Mouse (Mus musculus): ENCODE measurements around the gene Slc6a21.

The Slc6a21 gene

DNA sequence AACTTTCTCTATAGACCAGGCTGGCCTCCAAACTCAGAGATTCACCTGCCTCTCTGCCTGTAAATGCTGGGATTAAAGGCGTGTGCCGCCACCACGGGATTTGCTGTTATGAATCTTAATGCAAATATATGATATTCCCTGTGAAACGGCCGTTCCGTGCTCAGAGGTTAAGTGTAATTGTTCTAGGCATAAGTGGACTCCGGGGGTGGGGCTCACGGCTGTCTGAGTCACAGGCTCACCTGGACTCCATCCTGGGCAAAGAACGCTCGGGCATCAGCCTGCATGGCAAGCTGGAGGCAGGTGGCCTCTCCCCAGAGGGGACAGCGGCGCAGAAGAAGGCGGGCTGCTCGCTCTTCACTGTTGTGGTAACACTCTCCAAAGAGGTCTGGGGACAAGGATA lies 39.2 kb downstream of the Slc6a21 start:
- DNase-seq: no peak

DNA sequence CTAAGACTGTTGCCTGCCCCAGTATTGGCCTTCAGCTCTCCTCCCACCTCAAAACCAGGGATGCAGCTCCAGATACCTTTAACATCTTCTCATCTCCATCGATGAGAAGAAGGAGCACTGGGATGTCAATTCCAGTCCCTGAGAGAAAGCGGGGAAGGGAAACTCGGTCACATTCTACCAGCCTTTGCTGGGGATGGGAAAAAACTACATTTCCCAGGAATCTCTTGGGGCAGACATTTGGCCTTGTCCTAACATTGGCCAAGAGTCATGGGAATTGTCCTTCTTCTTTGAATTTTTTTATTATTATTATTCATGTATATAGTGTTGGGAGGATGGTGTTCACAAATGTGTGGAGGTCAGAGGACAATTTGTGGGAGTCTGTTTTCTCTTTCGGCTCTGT lies 44.9 kb downstream of the Slc6a21 start:
- no peak for DNase-seq

DNA sequence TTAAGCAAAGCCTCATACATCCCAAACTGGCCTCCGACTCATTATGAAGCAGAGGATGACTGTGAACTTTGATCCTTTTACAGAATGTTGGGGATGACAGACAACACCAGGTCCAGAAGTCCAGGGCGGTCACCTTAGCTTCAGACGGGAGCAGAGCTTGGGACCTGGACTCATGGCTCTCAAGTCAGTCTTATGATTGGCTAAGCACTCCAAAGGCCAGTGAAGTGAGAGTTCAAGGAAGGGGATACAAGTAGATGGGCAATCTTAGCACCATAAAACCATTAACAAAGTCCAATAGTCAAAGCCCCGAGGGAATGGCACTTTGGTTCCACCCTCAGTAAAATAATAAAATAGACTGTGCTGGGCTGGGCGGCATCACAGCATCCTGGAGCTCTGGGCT lies 45.8 kb downstream of the Slc6a21 start:
- no peak for DNase-seq

DNA sequence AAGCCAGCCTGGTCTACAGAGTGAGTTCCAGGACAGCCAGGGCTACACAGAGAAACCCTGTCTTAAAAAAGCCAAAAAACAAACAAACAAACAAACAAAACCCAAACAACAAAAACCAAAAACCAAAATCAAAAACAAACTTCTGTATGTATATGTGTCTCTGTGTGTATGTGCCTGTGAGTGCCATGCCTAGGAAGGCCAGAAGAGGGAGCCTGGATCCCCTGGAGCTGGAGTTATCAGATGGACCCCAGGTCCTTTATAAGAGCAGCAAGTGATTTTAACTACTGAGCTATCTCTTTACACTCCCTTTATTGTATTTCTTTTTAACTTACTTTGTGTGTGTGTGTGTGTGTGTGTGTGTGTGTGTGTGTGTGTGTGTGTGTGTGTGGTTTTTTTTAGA lies 48.5 kb downstream of the Slc6a21 start:
- DNase-seq: no peak

DNA sequence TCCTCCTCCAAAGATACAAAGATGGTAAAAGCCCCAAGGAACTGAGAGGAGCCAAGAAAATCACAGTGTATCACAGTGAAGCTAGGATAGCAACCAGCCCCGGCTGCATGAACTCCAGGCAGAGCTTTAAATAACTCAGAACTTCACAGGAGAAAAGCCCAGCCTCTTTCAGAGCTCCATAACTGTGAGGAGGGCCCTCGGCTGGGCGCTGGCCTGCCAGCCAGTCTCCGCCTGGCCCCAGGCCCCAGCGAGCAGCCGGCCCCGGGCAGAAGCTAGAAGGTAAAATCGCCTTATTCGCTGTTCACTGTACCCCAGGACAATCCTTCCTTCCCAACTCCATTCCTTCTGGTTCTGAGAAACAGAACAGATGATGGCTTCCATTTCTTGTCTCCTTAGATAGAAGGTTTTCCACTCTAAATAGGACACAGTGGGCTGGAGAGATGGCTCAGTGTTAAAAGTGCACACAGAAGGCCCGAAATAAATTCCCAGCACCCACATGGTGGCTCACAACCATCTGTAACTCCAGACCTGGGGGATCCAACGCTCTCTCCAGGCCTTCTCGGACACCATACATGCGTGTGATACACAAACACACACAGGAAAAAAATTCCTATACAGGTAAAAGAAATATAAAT lies 51.6 kb downstream of the Slc6a21 start:
- no peak for DNase-seq

DNA sequence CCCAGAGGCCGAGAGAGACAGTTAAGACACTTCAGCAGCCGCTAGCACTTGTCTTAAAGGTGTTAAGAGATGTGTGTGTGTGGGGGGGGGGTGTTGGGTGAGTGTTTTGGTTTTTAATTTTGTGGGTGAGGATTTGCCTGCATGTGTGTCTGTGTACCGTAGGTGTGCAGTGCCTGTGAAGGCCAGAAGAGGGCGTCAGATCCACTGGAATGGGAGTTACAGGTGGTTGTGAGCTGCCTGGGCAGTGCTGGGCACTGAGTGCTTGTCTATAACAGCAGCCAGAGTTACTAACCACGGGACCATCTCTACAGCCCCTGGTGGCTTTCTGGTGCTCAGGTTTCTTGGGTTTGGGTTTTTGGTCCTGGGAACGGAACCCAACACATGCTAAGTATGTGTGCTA lies 54.2 kb downstream of the Slc6a21 start:
- DNase-seq: no peak

DNA sequence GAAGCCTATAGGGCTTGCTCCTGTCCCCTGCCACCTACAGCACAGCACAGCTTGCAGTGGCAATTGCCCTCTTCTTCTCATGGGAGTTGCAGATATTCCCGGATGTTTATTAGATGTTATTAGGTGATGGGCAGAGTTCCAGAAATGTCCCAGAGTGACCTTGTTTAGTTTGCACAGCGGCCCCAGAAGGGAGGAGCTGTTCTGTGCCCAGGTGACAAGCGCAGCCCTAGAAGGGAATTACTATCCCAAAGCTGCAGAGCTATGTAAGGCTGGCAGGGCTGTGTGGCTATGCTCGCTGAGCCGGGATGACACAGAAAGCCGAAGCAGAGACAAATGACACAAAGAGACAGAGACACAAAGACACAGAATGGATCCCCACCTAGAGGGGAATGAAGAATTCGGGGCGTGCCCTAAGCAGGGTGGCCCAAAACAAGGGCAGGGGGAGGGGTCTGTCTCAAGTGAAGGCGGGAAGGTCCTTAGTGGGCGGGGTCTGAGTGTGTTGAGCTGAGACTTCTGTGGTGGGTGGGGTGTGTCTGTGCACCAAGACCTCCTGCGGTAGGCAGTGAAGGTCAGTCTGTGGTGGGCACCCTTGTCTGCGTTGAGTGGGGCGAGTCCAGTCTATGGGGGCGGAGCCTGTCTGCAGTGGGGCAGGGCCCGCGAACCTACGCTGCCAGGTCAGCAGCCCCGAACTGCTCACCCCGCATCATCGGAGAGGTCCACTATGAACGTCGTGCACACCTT lies 55.5 kb downstream of the Slc6a21 start:
- DNase-seq: peak; percentile 60 to 66

DNA sequence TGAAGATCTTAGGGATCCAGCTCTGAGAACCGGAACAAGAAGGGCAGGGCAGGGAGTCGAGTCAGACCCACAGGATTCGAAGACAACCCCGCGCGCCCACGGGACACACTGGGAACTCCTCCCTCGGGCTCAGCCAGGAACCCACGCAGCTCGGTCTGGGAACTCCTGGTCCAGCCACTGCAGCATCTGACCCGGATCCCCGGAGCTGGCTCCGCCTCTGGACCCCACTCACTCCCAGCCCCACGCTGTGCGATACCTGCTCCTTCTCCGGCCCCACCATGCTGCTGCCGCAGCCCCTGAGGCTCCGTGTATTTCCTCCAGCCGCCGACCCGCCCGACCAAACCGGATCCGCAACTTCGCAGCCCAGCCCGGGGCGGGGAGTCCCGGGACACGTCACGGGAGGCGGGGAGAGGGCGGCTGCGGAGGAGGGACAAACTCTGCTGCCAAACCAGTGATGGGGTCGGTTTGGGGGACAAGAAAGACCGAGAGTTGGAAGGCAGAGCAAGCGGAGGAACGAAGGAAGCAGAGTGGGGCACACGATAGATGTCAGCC lies 56.2 kb downstream of the Slc6a21 start, which contains the start of gene Trpm4:
Gene Trpm4, minus strand, starts transcription at position 350 of the 552 bp plus-strand sequence.
- DNase-seq: peak; percentile 84 to 93

DNA sequence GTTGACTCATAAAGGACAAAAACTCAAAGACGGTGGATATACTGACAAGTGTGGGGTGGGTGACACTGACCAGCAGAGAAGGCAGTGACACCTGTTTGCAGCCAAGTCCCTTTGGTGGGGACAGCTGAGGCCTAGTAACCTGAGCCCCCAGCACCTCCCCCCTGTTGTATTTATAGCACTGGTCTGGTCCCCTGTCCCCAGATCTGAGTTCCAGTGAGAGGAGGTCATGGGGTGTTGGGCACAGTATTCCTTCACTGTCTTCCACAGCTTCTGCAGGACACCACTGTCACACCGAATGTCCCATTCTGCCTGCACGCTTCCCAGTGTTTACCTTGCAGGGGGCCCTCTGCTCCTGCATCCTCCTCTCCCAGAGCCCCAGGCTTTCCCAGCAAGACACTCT lies 57.3 kb downstream of the Slc6a21 start:
- DNase-seq: no peak

DNA sequence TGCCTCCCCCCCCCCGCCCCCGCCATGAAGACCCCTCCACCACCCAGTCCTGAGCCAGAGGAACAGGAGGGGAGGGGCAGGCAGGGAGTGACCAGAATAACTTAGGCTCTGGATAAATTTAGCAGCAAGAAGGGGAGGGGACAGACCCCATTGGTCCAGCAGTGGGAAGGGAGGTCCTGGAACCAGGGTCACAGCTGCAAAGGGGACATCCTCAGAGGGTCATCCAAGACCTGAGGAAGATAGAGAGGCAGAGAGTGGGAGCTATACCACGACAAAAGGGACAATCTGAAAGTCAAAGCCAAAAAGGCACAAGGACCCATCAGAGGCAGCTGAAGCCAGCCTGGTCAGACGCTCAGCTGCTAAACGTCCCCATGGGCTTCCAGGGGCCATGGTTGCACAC lies 57.7 kb downstream of the Slc6a21 start, which contains the start of gene Hrc:
Gene Hrc, plus strand, starts transcription at position 235 of the 400 bp plus-strand sequence.
- DNase-seq: no peak

DNA sequence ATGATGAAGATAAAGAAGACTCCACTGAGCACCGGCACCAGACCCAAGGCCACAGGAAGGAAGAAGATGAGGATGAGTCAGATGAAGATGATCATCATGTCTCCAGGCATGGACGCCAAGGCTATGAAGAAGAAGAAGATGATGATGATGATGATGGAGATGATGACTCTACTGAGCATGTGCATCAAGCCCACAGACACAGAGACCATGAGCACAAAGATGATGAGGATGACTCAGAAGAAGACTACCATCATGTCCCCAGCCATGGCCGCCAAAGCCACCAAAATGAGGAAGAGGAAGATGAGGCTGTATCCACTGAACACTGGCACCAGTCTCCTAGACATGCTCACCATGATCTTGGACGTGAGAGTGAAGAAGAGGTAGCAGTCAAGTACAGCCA lies 59.0 kb downstream of the Slc6a21 start:
- no peak for DNase-seq

DNA sequence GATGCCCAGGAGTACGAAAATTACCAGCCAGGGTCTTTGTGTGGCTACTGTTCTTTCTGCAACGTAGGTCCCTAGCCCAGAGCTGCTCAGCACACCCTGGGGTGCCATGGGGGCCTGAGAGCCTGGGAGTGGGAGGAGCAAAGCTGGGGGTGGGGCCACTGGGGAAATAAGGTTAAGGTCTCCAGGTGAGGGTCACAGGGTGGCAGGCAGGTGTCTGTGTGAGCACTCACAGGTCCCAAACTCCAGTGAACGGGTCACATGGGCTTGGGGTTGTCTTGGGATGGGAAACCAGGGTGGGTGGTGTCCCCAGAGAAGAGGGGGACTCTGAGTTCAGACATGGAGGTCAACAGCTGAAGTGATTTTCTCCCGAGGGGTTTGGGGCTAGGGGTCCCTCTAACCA lies 60.2 kb downstream of the Slc6a21 start:
- no peak for DNase-seq

DNA sequence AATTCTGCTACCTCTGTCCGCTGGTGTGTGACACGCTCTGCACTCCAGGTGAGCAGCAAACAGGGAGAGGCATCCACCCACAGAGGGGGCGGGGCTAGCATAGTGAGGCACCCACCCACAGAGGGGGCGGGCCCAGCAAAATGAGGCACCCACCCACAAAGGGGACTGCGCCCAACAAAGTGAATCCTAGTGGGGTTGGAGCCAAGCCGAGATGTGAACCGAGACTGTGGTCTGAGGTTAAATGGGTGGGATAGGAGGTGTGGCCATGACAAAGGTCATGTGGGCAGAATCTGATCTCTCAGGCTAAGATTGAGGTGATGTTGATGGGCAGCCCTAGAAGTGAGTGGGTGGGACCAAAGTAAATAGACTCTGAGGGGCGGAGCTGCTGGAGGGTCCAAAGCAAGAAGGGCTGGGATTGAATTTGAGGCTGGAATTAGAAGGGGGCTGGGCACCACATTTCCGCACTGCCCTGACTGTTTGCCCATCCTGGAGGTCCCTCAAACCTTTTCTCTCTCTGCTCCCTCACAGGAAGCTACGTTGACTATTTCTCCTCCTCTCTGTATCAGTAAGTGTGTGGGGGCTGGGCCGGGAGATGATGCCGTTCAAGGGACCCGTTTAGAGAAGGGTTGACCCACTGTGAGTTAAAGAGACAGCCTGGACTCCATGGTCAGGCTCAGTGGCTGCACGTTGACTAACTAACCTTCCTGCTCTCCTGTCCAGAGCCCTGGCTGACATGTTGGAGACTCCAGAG lies 61.0 kb downstream of the Slc6a21 start:
- peak; percentile 37 to 67 for DNase-seq
